Mouse (Mus musculus): ENCODE measurements around the gene Tns1. TPM values are rescaled to one million over a fixed set of nuclear protein-coding genes. Genes with fewer than 3 reads are reported as not detected.

The Tns1 gene
- polyA plus RNA-seq, 2 experiments from 2014 or later, result 21.7 to 23.3 TPM

- ATAC-seq, result no peak
These were observed 33.1 kb downstream of the Tns1 start for GRCm38 (mm10) chr1:74091138-74091537.

GRCm38 (mm10) chr1:74090329-74090728 lies 33.9 kb downstream of the Tns1 start:
- no peak for ATAC-seq

GRCm38 (mm10) chr1:74088569-74088968 lies 35.7 kb downstream of the Tns1 start:
- ATAC-seq, result no peak

GRCm38 (mm10) chr1:74085566-74085965 lies 38.7 kb downstream of the Tns1 start:
- no peak for ATAC-seq

GRCm38 (mm10) chr1:74084752-74085151 lies 39.5 kb downstream of the Tns1 start:
- no peak for ATAC-seq

- ATAC-seq, result no peak
These were observed 40.1 kb downstream of the Tns1 start for GRCm38 (mm10) chr1:74084065-74084705.

GRCm38 (mm10) chr1:74082841-74083463 lies 41.3 kb downstream of the Tns1 start:
- ATAC-seq, result no peak

GRCm38 (mm10) chr1:74081573-74081989 lies 42.7 kb downstream of the Tns1 start:
- no peak for ATAC-seq

- peak; percentile 43 for ATAC-seq
These were observed 46.9 kb downstream of the Tns1 start for GRCm38 (mm10) chr1:74077353-74077752.

- no peak for ATAC-seq
These were observed 48.0 kb downstream of the Tns1 start for GRCm38 (mm10) chr1:74076230-74076629.

- ATAC-seq, result no peak
These were observed 49.4 kb downstream of the Tns1 start for GRCm38 (mm10) chr1:74074693-74075485.

GRCm38 (mm10) chr1:74073791-74074190 lies 50.5 kb downstream of the Tns1 start:
- no peak for ATAC-seq

- no peak for ATAC-seq
These were observed 53.5 kb downstream of the Tns1 start for GRCm38 (mm10) chr1:74070745-74071144.

GRCm38 (mm10) chr1:74070001-74070551 lies 54.2 kb downstream of the Tns1 start:
- ATAC-seq, result no peak

GRCm38 (mm10) chr1:74069085-74069835 lies 55.0 kb downstream of the Tns1 start:
- ATAC-seq, result no peak

GRCm38 (mm10) chr1:74068366-74069084 lies 55.7 kb downstream of the Tns1 start:
- ATAC-seq, result no peak

GRCm38 (mm10) chr1:74067866-74068265 lies 56.4 kb downstream of the Tns1 start:
- ATAC-seq, result no peak

GRCm38 (mm10) chr1:74066576-74066975 lies 57.7 kb downstream of the Tns1 start:
- no peak for ATAC-seq

- no peak for ATAC-seq
These were observed 58.2 kb downstream of the Tns1 start for GRCm38 (mm10) chr1:74066061-74066460.

GRCm38 (mm10) chr1:74060046-74060445 lies 64.2 kb downstream of the Tns1 start:
- ATAC-seq, result no peak

GRCm38 (mm10) chr1:74059552-74059951 lies 64.7 kb downstream of the Tns1 start:
- no peak for ATAC-seq

- no peak for ATAC-seq
These were observed 65.5 kb downstream of the Tns1 start for GRCm38 (mm10) chr1:74058771-74059170.

Data from activated CD4-positive, CD25-positive, alpha-beta regulatory T cell, adult 4 months (primary cell).